Mouse (Mus musculus) small intestine, adult 2 months (tissue): ENCODE results near the gene Gm10300.

Experiments used
- CTCF ChIP-seq: fragments of 200-500 bp; IDR thresholded peaks from 2 replicates; pipeline ENCODE4 v1.5.1; 2012; ENCODE audit warnings: low read depth, mild to moderate bottlenecking, control low read depth, inconsistent platforms, low read length, moderate library complexity, mixed read lengths; ENCODE audit not compliant: insufficient replicate concordance, insufficient read length; ENCODE audit errors: extremely low read depth
- POLR2A ChIP-seq: fragments of 200-500 bp; IDR thresholded peaks from 2 replicates; pipeline ENCODE4 v1.6.1; 2012; ENCODE audit warnings: low read depth, mild to moderate bottlenecking, control low read depth, inconsistent platforms, low read length, moderate library complexity

DNA sequence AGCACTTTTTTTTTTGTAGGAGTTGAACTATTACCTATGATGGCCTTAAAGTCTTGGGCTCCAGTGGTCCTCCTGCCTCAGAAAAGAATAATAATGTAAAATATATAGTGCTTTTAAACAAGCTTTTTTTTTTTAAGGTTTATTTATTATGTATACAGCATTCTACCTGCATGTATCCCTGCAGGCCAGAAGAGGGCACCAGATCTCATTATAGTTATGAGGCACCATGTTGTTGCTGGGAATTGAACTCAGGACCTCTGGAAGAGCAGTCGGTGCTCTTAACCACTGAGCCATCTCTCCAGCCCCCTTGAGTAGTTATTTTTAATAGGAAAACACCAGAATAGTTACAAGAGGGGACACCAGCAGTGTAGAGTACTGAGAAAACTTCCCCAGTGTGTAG is 41.3 kb upstream of the Gm10300 start:
- TF ChIP-seq POLR2A (no peak), CTCF (peak; percentile 16; the same call in 1 of the 2 replicates)
